Mouse (Mus musculus): ENCODE measurements at regions not wholly inside any gene's neighbourhood (a gene's known extent, or its start where the extent isn't known, plus 50 kb on each side); places are given as distances from the start of the nearest gene placed in this dataset.

GRCm38 (mm10) chr11:41852813-41853212, 147.8 kb downstream of the Gabrg2 start:
- no peak for DNase-seq

- DNase-seq, result no peak
Measured at GRCm38 (mm10) chr11:41825978-41826679, 174.5 kb downstream of the Gabrg2 start.

- DNase-seq, result no peak
Measured at GRCm38 (mm10) chr11:41818014-41818413, 182.6 kb downstream of the Gabrg2 start.

- DNase-seq, result no peak
Measured at GRCm38 (mm10) chr11:41812996-41813395, 187.7 kb downstream of the Gabrg2 start.

GRCm38 (mm10) chr11:41808897-41809296, 191.8 kb downstream of the Gabrg2 start:
- DNase-seq, result no peak

- peak in 1 of 2 experiments; percentile 3 for DNase-seq
Measured at GRCm38 (mm10) chr11:41792206-41792605, 208.5 kb downstream of the Gabrg2 start.

Measured in cerebellum, postnatal 14 days (tissue).